Mouse (Mus musculus): ENCODE results near the gene Mamstr. TPM values are rescaled to one million over a fixed set of nuclear protein-coding genes. Genes with fewer than 3 reads are reported as not detected.

Mamstr gene
- polyA plus RNA-seq, 1 experiment from 2014 or later = 7.3 TPM

DNA sequence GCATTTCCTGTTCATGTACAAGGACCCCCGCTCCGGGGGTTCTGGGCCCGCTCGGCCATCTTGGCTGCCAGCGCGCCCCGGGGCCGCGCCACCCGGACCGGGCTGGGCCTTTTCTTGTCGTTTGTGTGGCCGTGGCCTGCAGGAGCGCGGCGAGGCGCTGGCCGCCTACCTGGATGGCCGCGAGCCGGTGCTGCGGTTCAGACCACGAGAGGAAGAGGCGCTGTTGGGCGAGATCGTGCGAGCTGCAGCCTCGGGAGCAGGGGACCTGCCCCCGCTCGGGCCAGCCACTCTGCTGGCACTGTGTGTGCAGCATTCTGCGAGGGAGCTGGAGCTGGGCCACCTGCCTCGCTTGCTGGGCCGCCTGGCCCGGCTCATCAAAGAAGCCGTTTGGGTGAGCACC lies 7.3 kb upstream of the Mamstr start:
- Histone ChIP-seq H3K9me3 (no peaks in the 10 kb centered on the region), H3K27ac (no peak overlapping the region), H3K4me3 (replicated peaks) (peak overlapping the region; percentile 5), H3K36me3 (peaks cover 3% of the 10 kb centered on the region; the same call in 1 of the 2 replicates), H3K27me3 (replicated peaks) (peaks cover 8% of the 10 kb centered on the region; the same call in 1 of the 2 replicates), H3K4me1 (replicated peaks) (peaks cover 20% of the 10 kb centered on the region), H3K4me2 (replicated peaks) (peak overlapping the region; percentile 50), H3K9ac (peak overlapping the region; percentile 29)
- 23% methylated on average over 35 of the region's 35 CpGs for WGBS
- ATAC-seq = no peak

DNA sequence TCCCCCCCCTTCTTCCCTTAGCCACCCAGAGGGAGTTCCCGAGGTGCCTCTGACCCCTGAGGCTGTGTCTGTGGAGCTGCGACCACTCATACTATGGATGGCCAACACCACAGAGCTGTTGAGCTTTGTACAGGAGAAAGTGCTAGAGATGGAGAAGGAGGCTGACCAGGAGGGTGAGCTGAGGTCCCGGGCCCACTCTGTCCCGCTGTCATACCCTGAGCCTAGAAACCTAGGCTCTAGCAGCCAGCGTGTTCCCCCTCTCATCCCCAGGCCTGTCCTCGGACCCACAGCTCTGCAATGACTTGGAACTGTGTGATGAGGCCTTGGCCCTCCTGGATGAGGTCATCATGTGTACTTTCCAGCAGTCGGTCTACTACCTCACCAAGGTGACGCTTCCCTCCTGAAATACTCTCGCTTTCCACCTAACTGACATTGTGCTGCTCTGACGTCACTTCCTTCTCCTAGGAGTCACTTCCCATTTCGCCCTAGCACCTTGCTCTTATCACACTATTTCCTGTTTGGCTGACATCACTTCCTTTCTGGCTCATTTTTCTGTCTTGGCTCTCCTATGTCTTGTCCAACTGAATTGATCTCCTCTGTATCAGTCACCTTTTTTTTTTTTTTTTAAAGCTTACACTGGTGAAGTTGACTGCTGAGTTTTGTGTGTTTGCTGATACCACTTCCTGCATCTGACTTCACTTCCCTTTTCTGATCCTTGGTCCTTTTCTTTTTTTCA lies 4.7 kb upstream of the Mamstr start:
- WGBS = 88% methylated on average over 11 of the region's 11 CpGs

DNA sequence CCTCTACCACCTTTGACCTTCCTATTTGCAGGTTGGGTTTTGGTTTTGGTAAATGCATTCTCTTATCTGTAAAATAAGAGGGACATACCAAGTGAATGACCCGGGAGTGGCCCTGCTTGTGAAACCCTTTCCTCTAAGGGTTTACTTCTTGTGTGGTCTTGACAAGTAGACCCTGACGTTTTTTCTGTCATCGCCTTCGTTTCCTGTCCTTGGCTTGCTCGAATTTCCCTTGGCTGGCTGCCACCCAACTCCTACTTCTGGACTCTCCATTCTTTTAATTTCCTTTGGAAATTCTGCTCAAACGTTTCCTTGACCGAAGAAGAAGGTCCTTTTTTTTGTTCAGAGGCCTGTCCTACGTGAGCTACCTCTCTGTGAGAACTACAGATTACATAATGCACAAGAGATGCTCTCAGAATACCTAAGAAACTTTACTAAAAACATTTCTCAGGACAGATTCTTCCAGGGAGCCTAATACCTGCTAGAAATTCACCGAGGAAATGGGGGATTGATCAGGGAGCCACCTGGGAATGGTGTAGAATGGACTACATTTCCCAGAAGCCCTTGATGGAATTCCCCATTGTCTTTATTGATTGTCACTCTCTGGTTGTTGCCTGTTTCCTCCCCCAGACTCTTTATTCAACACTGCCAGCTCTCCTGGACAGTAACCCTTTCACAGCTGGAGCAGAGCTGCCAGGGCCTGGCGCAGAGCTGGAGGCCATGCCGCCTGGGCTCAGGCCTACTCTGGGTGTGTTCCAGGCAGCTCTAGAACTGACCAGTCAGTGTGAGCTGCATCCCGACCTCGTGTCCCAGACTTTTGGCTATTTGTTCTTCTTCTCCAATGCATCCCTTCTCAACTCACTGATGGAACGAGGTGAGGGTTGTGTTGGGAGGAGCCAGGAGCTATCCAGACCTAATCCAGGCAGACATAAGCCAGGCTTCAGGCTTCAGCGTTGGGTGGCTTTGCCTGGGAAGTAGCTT lies 3.8 kb upstream of the Mamstr start:
- H3K36me3 ChIP-seq = peaks cover 3% of the 10 kb centered on the region; the same call in 1 of the 2 replicates
- H3K27me3 ChIP-seq (replicated peaks) = no peaks in the 10 kb centered on the region
- peaks cover 27% of the 10 kb centered on the region for H3K4me1 ChIP-seq (replicated peaks)
- no peaks in the 10 kb centered on the region for H3K9me3 ChIP-seq
- H3K9ac ChIP-seq = no peak overlapping the region
- H3K4me2 ChIP-seq (replicated peaks) = no peak overlapping the region
- H3K27ac ChIP-seq = peak overlapping the region; percentile 36; the same call in 1 of the 2 replicates
- no peak for ATAC-seq
- no peak overlapping the region for H3K4me3 ChIP-seq (replicated peaks)
- 72% methylated on average over 15 of the region's 15 CpGs for WGBS

More for the DNA sequence above, 4.7 kb upstream of the Mamstr start:
- H3K9ac ChIP-seq = no peak overlapping the region
- peaks cover 20% of the 10 kb centered on the region for H3K4me1 ChIP-seq (replicated peaks)
- H3K9me3 ChIP-seq = no peaks in the 10 kb centered on the region
- H3K36me3 ChIP-seq = peaks cover 3% of the 10 kb centered on the region; the same call in 1 of the 2 replicates
- no peak overlapping the region for H3K4me2 ChIP-seq (replicated peaks)
- H3K27me3 ChIP-seq (replicated peaks) = no peaks in the 10 kb centered on the region; the same call in 1 of the 2 replicates
- H3K4me3 ChIP-seq (replicated peaks) = no peak overlapping the region
- no peak for ATAC-seq
- 0 out of 2 replicates have a peak overlapping the region, but pooled peaks have one; percentile 36 for H3K27ac ChIP-seq

DNA sequence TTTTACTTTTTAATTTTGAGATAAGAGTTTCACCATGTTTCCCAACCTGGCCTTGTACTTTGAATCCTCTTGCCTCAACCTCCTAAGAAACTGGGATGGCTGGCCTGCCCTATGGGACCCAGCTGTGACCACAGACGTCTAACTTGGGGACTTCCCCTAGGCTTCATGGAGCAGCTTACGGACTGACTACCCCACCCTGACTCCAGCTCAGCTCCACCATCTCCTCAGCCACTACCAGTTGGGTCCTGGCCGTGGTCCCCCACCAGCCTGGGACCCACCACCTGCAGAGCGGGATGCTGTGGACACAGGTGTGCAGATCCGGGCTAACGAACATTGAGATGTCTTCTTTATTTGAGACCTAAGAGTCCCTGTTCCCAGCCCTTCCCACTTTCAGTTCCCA lies 2.1 kb upstream of the Mamstr start:
- Histone ChIP-seq H3K36me3 (peaks cover 3% of the 10 kb centered on the region; the same call in 1 of the 2 replicates), H3K4me1 (replicated peaks) (peaks cover 37% of the 10 kb centered on the region), H3K9ac (no peak overlapping the region), H3K9me3 (no peaks in the 10 kb centered on the region), H3K4me3 (replicated peaks) (no peak overlapping the region), H3K27me3 (replicated peaks) (no peaks in the 10 kb centered on the region), H3K4me2 (replicated peaks) (no peak overlapping the region), H3K27ac (no peak overlapping the region)
- WGBS = 93% methylated on average over 6 of the region's 6 CpGs
- no peak for ATAC-seq

DNA sequence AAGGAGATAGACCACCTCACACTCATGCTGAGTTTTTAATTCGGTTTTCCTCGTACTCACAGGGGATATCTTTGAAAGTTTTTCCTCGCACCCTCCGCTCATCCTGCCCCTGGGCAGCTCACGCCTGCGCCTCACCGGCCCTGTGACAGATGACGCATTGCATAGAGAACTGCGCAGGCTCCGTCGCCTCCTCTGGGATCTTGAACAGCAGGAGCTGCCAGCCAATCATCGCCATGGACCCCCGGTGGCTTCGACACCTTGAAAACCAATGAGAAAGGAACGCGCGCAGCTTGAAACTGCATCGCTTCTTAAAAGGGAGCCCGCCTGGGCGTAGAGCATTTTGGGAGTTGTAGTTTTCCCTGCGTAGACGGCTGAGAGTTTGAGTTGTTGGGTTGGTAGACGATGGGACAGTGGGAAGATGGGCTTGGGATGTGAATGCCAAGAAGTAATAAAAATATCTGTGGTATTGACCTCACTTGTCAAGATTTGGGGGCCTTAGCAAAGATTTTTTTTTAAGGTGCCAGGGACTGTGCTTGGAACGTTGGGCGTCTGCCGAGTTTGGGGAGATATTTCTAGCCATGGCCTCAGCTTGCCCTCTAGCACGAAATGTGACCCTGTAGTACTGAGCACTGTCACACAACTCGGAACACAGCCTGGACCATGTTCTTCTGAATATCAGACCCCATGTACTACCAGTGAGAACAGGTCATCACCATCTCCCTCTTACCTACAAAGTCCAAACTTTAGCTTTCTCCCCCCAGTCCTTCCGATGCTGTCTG lies 965 bp upstream of the Mamstr start:
- H3K9me3 ChIP-seq = no peaks in the 10 kb centered on the region
- 23% methylated on average over 29 of the region's 29 CpGs for WGBS
- no peaks in the 10 kb centered on the region for H3K27me3 ChIP-seq (replicated peaks)
- H3K27ac ChIP-seq = no peak overlapping the region
- peaks cover 3% of the 10 kb centered on the region; the same call in 1 of the 2 replicates for H3K36me3 ChIP-seq
- no peak overlapping the region for H3K9ac ChIP-seq
- peaks cover 37% of the 10 kb centered on the region for H3K4me1 ChIP-seq (replicated peaks)
- ATAC-seq = peak; percentile 84
- H3K4me2 ChIP-seq (replicated peaks) = peak overlapping the region; percentile 44
- 0 out of 2 replicates have a peak overlapping the region, but pooled peaks have one; percentile 1 for H3K4me3 ChIP-seq (replicated peaks)

DNA sequence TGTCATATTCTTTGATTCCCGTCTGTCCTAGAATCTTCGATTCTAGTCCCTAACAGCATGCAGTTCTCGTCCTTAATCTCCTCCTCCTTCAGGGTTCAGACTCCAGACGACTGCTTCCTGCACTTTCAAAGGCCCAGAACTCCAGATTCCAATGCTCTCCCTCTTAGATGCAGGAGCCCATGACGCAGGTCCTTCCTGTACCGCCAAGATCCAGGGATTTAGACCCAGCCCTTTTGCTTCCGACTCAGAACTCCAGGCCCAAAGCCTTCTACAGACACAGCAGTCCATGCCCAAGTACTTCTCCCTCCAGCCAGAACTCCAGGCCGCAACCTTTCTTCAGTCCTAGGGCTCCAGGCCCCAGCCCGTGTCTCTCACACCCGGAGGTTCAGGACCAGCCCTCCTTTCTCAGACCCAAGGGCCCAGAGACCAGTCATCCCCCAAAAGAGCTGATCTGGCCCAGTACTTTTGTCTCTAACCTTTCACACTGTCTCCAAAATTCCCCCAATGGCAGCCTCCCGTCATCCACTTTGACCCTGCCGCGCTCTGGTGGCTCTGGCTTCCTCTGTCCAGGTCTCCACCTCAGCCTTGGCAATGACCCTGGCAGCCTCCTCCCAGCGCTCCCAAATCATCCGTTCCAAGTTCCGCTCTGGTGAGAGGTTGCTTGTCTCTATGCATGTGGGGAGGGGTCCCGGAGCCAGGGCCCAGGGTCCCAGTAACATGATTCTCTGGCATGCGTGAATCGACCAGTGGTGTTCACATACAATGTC lies 597 bp downstream of the Mamstr start:
- Histone ChIP-seq H3K4me1 (replicated peaks) (peaks cover 47% of the 10 kb centered on the region), H3K4me2 (replicated peaks) (no peak overlapping the region), H3K4me3 (replicated peaks) (no peak overlapping the region), H3K36me3 (peaks cover 3% of the 10 kb centered on the region; the same call in 1 of the 2 replicates), H3K9ac (no peak overlapping the region), H3K27ac (no peak overlapping the region), H3K9me3 (no peaks in the 10 kb centered on the region), H3K27me3 (replicated peaks) (no peaks in the 10 kb centered on the region)
- no peak for ATAC-seq
- 81% methylated on average over 19 of the region's 19 CpGs for WGBS

DNA sequence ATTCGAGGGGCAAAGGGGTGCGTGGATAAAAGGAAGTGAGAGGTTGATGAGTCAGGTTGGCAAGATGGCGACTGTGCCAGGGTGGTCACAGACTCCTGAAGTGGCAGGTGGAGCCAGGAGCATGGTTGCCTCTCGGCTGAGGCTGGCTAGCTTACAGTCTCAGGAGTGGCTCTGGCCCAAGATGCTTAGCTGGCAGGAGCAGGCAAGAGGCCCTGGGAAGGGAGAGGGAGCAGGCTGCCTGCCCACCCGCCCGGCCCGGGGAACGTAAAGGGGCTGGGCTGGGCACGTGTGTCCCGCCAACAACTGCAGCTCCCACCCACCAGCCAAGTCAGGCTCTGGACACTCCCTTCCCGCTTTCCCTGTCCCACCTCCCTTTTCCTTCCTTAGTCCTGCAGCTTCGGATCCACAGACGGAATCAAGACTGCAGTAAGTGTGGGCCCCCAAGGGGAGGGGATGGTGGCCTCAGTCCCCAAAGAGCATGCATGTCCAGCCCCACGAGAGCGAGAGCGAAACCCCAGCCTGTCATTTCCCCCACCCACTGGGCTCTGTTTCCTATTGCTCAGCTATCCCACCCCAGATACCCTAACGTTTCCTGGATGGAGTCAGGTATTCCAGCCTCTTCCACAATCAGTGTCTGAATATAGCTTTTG lies 1.7 kb downstream of the Mamstr start:
- Histone ChIP-seq H3K9ac (0 out of 2 replicates have a peak overlapping the region, but pooled peaks have one; percentile 28), H3K36me3 (no peaks in the 10 kb centered on the region), H3K4me2 (replicated peaks) (peak overlapping the region; percentile 78), H3K4me3 (replicated peaks) (peak overlapping the region; percentile 15; the same call in 1 of the 2 replicates), H3K9me3 (no peaks in the 10 kb centered on the region), H3K27ac (peak overlapping the region; percentile 37; the same call in 1 of the 2 replicates), H3K4me1 (replicated peaks) (peaks cover 42% of the 10 kb centered on the region), H3K27me3 (replicated peaks) (no peaks in the 10 kb centered on the region)
- ATAC-seq = no peak
- 45% methylated on average over 16 of the region's 17 CpGs for WGBS

DNA sequence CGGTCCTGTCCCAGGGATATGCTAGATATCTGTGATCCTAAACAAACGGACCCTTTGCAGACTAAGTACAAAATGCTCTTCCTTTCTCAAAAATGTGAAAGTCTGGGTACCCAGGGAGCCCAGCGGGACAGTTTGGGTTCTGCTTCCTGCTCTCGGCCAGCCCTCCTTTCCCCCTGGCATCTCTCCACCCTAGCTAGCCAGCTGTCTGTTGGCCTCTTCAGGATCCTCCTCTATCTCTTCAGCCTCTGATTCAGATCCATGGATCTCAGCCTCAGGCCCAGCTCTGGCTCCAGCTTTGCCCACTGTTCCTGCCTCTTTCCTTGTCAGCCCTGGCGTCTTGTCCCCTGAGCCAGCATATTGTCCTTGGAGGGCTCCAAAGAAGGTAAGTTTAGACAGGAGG lies 2.3 kb downstream of the Mamstr start:
- Histone ChIP-seq H3K9ac (peak overlapping the region; percentile 8; the same call in 1 of the 2 replicates), H3K4me2 (replicated peaks) (peak overlapping the region; percentile 78), H3K27me3 (replicated peaks) (no peaks in the 10 kb centered on the region), H3K27ac (peak overlapping the region; percentile 37; the same call in 1 of the 2 replicates), H3K9me3 (no peaks in the 10 kb centered on the region), H3K36me3 (no peaks in the 10 kb centered on the region), H3K4me3 (replicated peaks) (0 out of 2 replicates have a peak overlapping the region, but pooled peaks have one; percentile 15), H3K4me1 (replicated peaks) (peaks cover 42% of the 10 kb centered on the region)
- WGBS = 70% methylated on average over 5 of the region's 5 CpGs
- ATAC-seq = no peak

DNA sequence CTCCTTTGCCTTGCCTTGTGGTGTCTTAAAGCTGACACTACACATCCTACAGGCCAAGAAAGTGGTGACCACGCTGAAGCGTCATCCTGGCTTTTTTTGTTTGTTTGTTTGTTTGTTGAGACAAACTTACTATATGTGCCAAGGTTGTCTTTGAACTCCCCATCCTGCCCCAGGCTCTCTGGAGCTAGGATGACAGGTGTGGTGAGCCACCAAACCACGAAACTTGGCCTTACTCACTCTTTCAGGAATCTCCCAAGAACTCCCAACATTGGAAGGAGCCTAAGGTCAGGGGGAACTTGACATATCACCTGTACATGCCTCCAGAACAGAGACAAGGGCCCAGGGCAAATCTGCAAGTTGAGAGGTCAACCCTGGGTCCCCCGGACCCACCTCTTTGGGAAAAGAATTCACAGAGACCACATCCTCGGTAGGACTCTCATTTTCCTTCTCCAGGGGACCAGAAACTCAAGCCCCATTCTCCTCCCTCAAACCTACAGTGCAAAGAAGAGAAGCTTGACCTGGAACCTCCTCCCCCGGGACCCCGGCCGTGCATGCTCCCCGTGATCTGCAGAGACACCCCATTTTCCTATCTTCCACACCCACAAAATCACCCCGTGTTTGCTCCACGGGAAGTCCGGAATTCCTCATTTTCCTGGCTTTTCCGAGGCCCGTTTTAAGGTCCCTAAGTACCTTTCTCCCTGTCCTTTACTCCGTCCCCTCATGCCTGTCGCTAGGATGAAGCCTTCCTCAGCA lies 2.9 kb downstream of the Mamstr start:
- Histone ChIP-seq H3K36me3 (no peaks in the 10 kb centered on the region), H3K9me3 (no peaks in the 10 kb centered on the region), H3K4me3 (replicated peaks) (peak overlapping the region; percentile 44), H3K27ac (peak overlapping the region; percentile 86), H3K9ac (peak overlapping the region; percentile 57), H3K4me2 (replicated peaks) (peak overlapping the region; percentile 78), H3K4me1 (replicated peaks) (peaks cover 42% of the 10 kb centered on the region), H3K27me3 (replicated peaks) (no peaks in the 10 kb centered on the region)
- no peak for ATAC-seq
- 31% methylated on average over 16 of the region's 16 CpGs for WGBS

Measured in intestine, embryonic 15.5 days (tissue).